Mouse (Mus musculus): ENCODE results near the gene Zfp61.

Zfp61 gene

DNA sequence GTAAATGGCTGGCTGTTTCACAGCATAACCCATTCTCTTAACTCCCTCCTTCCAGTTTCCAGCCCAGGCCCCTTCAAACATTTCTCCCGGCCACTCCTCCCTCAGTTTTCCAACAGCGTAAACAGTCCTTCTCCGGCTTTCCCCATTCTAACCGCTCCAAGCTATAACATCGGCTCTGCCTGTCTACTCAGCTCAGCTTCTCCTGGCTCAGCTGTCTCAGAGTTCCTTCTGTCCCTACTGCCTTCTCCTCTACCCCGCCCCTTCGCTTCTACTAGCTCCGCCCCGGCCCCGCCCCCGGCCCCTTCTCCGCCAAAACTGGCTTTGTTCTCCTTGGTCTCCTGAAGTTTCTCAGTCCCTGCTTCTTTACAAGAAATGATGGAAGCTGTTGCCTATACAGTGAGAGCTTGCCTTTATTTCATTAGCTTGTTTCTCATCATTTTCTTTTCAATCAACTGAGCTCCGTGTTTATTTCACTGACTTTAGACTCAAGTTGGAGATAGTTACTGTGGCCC, at the start of gene Zfp61:
Gene Zfp61, minus strand, starts transcription at position 462 of the 512 bp plus-strand sequence.
- DNase-seq (ENCODE audit: low read depth, low spot score): no peak

GRCm38 (mm10) chr7:24348896-24349295, 47.9 kb upstream of the Zfp61 start, which contains the start of gene Lypd5:
Gene Lypd5, plus strand, starts transcription at chr7:24349196.
- no peak for DNase-seq (ENCODE audit: low read depth, low spot score)

- no peak for DNase-seq (ENCODE audit: low read depth, low spot score)
Observed at GRCm38 (mm10) chr7:24346444-24346843, 45.4 kb upstream of the Zfp61 start.

- DNase-seq (ENCODE audit: low read depth, low spot score): no peak
Observed at GRCm38 (mm10) chr7:24343701-24344272, 42.8 kb upstream of the Zfp61 start.

- DNase-seq (ENCODE audit: low read depth, low spot score): no peak
Observed at GRCm38 (mm10) chr7:24338241-24338640, 37.2 kb upstream of the Zfp61 start.

DNA sequence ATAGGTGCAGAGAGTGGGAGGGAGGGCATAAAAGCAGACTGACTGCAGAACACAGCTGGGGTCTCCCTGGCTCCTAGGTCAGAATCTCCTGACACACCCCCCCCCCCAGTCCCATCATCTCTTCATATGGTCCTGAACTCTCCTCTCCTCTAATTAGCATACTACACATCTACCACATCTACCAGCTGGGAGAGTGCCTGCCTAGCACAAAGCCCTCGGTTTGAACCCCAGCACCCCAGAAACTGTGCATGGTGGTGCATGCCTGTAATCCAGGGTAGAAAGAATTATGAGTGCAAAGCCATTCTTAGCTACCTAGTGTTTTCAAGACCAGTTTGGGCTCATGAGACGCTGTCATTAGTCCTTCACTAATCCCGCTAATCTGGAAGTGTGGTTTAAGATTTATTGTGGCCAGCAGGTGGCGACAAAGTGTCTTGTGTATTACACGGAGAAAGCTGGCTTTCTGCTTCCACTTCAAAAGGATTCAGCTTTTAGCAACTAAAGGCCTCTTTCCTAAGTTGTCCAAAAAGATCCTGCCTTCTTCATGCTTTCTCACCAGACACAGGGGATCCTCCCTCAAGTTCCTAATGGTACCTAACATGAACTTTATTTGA, 34.8 kb upstream of the Zfp61 start:
- peak; percentile 84 for DNase-seq (ENCODE audit: low read depth, low spot score)

DNA sequence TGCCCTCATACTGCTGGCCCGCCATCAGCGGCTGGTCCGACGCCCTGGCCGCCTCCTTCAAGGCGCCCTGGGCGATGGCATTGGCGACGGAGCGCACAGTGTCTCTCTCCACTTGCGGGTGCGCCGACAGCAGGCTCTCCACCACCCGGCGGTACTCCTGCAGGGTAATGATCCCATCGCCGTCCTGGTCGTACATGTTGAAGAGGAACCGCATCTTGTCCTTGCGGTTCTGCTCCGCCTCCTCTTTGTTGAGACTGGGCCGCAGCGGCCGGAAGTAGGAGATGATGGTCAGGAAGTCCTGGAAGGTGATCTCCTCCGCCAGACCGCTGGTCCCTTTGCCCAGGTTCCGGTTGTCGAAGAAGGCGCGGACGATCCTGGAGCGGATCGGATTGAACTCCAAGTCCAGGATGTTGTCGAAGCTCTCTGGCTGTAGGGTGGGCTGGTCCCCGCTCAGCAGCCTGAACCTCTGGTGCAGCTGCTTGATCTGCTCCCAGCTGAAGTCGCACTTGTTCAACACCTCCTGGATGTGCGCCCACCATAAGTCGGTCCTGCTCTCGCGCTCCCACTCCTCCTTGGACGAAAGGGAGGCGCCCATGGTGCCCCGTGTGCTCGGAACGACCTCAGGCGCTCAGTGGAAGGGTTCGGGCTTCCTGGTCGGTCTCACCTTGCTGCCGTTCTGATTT, 32.4 kb upstream of the Zfp61 start, which contains the start of gene Tescl:
Gene Tescl, minus strand, starts transcription at position 633 of the 683 bp plus-strand sequence.
- no peak for DNase-seq (ENCODE audit: low read depth, low spot score)

- DNase-seq (ENCODE audit: low read depth, low spot score): no peak
Observed at GRCm38 (mm10) chr7:24327281-24327975, 26.4 kb upstream of the Zfp61 start.

DNA sequence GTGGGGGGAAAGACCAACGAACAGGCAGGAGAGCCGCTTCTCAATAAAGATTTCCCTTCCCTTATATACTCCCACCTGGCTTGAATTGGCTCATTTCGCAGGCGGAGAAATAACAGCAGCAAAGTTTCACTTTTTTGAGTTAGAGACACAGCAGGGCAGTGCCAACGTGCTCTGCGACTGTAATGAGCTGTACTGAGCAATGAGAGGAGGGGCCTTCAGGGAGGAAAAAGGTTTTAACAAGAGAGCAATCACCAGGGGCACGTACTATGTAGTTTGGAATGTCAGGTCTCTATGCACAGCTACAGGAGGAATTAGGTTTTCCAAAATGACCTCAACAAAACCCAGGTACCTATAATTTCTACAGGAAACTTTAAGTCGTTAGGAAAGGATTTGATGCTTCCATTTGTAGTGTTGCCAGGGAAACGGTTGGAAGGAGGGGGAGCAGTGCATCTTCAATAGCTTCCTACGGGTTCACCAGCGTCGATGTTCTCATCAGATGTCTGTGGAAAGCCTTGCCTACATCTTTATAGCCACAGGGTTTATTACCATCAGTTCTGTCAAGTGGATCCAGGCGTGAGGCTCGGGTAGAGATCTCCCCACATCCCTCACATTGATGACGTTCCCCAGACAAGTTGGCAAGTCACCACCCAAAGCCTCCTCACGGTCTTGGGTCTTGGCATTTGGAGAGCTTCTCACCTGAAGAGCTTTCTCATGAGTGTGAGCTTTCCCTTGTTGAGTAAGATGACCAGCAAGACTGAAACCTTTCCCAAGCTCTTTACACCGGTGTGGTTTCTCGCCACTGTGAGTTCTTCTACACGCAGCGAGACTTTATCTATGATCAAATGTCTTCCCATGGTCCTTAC, 25.5 kb upstream of the Zfp61 start:
- no peak for DNase-seq (ENCODE audit: low read depth, low spot score)

GRCm38 (mm10) chr7:24325675-24326128, 24.7 kb upstream of the Zfp61 start:
- DNase-seq (ENCODE audit: low read depth, low spot score): no peak

DNA sequence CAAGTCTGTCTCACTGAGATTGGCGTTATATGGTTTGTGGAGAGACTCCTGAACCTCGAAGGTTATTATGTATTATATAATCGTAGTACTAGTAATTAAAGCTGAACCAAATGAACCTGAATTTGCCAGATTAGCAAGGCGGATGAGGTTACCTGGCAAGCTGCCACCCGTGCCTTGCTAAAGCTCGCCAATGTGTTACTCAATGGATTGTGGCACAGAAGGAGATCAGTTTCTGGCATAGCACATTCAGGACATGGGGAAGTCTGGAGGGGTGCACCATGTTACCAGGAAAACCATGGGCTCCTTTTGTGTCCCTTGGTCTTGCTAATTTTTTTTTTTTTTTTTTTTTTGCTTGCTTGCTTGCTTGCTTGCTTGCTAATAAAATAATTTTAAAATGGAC, 24.2 kb upstream of the Zfp61 start:
- DNase-seq (ENCODE audit: low read depth, low spot score): no peak

DNA sequence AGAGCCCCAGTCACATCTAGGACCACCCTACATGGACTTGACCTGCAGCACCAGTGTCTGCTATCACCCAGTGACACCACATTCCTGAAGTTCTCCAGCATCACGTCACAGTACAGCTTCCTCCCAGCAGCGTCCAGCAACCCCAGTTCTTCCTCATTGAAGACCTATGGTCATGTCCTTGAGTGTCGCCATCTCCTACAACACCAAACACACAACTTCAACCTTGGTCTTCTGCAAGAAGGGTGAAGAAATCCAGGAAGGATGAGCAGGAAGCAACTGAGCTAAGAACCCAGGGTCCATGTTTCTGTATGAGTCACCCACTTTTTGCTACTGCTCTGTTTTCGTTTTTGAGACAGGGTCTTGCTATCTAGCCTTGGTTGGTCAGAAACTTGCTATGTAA, 21.6 kb upstream of the Zfp61 start:
- DNase-seq (ENCODE audit: low read depth, low spot score): no peak

- no peak for DNase-seq (ENCODE audit: low read depth, low spot score)
Observed at GRCm38 (mm10) chr7:24318942-24319341, 17.9 kb upstream of the Zfp61 start.

DNA sequence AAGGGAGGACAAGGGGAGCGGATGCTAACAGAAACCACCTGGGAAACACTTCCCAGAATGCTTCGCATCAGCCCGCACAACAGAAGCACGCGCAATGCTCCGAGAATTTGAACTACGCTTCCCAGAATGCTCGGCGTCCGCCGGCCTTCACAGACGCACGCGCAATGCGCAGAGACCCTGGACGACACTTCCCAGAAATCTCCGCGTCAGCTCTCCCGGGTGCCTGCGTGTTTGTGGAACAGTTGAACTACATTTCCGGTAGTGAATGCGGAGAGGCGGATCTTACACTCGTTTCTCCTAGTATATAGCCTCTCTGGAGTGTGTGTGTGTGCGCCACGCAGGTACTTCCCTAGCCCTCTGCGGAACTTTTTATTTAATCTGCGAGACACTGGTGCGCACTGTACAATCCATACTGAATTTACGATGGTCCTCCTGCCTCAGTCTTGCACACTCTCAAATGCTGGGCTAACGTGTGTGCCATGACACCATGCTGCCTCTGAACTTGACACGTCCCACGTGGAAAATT, 15.6 kb upstream of the Zfp61 start, which contains the start of gene Zfp94:
Gene Zfp94, minus strand, starts transcription at position 100 of the 526 bp plus-strand sequence.
- DNase-seq (ENCODE audit: low read depth, low spot score): peak; percentile 91

DNA sequence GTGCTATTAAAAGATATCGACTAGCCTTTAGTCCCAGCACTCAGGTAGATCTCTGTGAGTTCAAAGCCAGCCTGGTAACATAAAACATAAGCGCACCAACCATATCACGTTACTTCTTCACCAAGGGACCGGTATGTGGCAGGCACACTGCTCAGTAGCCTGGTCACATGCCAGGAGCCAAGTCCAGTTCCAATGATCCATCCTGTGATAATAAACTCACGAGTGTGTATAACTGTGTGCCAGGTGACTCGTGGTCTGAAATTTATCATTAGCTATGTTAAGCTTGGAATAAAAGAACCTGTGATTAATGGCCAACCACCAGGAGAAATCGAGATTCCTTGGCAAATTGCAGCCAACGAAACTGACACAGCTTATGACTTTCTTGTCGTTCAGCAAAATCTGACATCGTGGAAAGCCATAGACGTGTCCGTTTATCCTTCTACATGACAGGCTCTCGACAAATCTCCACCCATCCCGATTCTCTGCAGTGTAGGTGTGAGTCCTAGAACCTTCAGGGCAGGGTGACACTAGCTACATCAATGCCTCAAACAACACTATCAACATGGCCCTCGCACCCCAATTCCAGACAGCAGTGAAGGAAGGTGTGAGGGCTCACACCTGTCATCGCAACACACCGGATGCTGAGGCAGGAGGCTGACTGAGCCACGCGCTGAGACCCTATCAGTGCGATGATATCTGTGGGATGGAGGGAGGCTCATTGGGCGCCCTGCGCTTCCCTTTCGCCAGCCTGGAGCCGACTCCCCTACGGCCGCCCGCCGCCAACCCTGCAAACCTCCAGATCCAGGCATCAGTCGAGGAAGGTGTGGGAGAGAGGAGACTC, 14.9 kb upstream of the Zfp61 start:
- DNase-seq (ENCODE audit: low read depth, low spot score): no peak

GRCm38 (mm10) chr7:24299823-24300481, 1.1 kb downstream of the Zfp61 start:
- no peak for DNase-seq (ENCODE audit: low read depth, low spot score)

DNA sequence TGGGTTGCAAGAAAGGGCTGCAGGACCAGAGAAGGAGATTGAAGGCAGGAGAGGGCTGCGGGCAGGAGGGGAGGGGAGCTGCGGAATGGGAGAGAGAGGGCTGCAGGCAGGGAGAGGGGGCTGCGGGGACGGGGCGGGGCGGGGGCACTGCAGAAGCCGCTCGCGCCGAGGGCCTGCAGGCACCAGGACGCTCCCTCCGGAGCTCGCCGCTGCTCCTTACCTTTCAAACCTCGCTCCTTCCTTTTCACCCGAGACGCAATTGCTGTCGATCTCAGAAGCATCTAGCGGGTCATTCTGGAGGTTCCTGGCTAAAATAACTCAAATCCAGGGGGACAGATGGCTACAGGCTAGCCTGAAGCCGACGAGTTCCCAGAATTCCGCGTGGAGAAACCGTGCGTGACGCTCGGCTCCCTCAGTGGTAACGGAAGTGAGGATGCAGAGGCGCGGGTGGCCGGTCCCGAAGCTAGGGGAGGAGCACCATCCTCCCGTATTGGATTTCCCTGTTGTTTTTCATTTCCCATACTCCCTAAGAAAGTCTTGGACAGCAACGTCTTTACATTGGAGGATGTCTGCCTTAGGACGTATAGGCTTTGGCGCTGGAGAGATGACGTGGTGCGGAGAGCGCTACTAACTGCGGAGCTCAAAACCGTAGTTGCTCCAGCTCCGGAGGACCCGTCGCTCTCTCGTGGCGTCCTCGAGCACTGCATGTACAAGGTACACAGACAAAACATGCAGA, 1.9 kb downstream of the Zfp61 start:
- peak; percentile 74 for DNase-seq (ENCODE audit: low read depth, low spot score)

DNA sequence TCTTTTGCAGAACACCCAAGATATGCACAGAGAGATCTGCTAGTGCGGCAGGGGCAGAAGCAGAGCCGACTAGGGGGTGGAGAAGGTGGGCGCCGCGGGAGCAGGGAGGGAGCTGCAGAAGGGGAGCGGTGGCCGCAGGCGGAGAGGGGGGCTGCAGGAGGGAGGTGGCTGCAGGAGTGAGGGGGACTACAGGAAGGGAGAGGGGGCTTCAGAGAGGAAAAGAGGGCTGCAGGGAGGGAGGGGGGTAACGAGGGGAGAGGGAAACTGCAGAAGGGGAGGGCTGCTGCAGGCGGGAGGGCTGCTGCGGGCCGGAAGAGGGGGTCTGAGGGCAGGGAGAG, 2.4 kb downstream of the Zfp61 start:
- DNase-seq (ENCODE audit: low read depth, low spot score): no peak

All from retina, postnatal 7 days (tissue).